Mouse (Mus musculus) urinary bladder, adult 18-20 months (tissue): ENCODE measurements around the gene Ets2.

Source experiments
- DNase-seq, 2 experiments: peaks; one replicate each; pipeline ENCODE4 v3.0.0; 2022; ENCODE audit warnings: low spot score in 2 of 2, mixed read lengths in 2 of 2

Gene Ets2

DNA sequence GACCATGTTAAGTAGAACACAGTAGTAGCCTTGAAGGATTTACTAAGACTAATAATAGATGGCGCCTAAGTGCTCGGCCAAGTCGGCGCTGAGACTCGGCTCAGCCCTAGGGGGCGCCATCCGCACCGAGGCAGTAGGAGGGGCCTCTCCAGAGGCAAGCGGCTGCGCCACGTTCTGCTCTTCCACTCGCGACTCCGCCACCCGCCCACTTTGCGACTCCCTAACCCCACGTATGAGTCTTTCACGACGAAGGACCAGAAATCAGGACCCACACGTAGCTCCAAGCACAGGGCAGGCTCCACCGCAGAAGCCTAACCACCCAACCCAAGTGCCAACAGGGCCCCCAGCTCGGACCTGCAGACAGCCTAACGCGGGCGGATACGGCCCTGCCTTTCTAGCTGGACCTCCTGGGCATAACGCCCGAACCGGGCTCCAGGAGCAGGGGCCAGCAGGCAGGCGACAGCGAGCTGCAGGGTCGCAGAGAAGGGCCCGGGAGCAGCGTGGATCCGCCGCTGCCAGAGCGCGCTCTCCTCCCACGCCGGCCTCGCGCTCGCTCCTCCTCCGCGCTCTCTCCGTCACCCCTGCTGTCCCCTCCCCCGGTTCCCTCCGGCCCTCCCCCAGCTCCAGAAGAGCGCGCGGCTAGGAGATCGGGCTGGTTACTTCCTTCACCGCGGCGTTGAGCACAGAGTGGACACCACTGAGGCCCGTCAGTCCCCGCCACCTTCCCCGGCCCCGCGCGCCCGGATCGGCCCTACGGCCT is at the start of gene Ets2:
Ets2 (plus strand) TSS at position 274 of the 760 bp plus-strand sequence.
- DNase-seq, result peak; percentile 87

DNA sequence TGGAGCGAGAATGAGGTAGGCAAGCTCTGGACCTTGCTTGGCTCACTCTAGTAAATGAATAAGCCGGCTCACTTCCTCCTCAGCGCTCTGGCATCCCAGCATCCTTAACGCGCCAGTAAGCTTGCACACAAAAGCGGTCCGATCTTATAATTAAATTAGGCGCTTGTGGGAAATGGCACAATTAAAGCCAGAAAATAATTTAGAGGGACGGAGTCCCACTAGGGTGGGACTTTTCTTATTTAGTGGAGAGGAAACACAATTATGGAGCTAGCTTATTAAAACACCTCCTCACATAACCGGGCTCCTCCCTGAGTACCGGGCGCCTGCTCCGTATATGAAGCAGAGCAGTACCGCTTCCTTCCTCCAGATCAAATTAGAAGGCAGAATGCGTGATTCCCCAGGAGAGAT is 47.7 kb upstream of the Ets2 start:
- no peak for DNase-seq

DNA sequence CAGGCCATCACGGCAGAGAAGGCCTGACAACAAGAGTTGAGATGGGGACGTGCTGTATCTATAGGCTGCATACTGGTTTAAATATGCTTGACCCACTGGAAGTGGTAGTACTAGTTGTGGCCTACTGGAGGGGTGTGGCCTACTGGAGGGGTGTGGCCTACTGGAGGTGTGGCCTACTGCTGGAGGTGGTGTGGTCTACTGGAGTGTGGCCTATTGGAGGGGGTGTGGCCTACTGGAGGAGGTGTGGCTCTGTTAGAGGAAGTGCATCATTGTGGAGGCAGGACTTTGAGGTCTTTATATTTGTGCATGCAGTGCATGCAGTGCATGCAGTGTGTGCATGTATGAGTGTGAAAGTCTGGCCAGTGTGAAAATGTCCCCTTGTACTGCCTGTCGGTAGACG is 45.3 kb upstream of the Ets2 start:
- DNase-seq, result no peak

DNA sequence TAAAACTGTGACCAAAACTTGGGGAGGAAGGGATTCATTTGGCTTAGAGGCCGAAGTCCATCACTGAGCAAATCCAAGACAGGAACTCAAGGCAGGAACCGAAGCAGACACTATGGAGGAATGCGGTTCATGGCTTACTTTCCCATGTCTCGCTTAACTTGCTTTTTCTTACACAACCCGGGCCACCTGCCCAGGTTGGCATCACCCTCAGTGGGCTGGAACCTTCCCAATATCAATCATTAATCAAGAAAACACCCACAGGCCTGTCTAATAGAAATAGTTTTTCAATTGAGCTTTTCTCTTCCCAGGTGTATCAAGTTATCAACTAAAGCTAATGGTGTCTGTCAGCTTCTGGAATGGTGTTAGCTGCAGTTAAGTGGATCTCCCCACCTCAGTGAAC is 44.7 kb upstream of the Ets2 start:
- DNase-seq, result no peak

DNA sequence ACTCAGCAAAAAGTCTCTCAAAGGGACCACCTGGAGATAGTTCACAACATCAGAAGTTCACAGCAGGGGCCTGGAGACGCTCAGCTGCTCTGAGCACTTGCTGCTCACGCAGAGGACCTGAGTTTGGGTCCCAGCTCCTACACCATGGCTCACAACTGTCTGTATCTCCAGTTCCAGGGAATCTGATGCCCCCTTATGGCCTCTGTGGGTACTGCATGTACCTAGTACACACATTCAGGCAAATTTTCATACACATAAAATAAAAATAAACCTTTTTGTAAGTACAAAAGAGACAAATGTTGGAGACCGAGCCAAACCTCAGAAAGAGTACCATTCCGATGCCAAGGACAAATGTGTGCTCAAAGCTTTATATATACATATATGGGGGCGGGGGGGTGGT is 44.1 kb upstream of the Ets2 start:
- no peak for DNase-seq

DNA sequence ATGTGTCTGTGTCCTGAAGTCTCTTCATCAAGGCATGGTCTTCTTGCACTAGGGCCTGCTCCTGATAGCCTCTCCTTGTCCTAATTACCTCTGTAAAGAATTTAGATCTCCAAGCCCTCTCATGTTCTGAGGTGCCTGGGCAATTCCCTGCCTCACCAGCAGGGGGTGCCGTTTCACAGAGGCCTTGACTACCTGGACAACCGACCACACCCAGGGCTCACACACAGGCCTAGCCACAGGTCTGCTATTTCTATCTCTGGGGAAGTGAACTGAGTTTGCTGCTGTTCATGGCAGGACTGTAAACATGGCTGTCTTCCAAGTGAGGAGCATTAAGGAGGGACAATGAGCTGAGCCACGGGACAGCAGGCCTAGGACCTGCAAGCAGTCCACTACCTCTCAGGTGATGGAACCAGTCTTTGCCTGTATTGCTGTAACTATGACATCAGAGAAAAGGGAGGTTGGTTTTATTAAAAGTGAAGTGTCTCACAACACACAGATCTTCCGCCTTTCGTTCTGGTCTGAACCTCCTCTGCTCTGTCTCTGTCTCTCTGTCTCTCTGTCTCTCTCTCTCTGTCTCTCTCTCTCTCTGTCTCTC is 42.9 kb upstream of the Ets2 start:
- DNase-seq, result peak; percentile 70 to 84

DNA sequence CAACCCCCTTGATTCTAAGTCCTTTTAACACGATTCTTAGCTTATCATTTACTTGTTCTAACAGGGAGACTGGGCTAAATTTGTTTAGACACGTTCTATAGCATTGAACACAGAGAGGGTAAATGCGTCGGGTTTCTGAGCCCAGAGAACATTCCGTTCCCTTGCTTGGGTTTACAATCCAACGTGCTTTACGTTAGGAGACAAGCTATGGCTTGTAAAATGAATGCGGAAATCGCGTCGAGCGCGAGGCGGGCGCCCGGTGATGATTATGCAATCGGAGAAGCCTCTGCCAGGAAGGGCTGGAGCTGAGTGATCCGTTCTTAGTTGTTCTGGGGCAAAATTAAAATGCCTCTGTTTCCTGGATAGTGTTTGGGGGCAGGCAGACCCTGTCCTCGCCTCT is 42.4 kb upstream of the Ets2 start:
- DNase-seq, result peak; percentile 44 to 77

DNA sequence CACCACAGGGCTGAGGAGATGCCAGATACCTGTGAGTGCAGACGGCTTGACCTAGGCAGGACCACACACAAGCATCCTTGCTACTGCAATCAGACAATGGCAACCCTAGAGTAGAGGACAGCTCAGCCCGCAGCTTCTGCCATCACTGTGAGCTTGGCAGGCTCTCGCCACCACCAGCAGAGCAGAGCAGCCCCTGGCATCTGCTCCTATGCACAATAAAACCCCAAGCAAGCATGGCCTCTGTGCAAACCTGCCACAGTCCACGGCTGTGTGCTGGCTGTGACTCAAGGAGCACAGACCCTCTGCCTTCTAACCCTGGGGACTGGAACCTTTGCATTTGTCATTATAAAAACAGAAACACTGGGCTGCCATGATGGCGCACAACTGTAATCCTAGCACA is 41.0 kb upstream of the Ets2 start:
- DNase-seq, result no peak

DNA sequence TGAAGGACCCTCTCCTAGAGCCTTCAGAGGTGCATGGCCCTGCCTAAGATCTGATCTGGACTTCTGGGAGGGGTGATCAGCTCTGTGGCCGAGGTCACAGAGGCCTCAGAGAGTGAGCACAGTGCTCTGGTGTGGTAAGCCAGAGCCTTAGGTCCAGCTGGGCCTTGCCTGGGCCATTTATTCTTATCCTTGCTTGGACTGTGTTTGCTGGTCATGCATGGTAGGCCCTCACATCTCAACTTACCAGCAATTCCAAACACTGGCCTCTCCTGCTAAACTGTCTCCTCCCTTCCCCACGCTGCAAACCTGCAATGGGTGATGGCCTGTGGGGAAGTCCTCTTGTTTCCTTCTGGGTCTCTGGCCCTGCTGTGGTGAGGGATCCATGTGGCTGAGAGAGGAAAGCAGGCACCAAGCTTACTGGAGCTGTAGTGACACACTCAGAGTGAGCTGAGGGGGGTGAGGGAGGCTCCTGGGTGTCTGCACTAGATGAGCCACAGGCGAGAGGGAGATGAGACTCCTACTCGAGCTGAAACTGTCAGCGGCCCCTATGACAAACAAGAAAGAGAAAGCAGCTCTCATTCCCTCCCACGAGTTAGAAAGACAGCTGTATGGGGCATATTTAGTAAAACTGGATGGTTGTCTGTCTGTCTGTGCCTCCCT is 36.3 kb upstream of the Ets2 start:
- DNase-seq, result no peak

DNA sequence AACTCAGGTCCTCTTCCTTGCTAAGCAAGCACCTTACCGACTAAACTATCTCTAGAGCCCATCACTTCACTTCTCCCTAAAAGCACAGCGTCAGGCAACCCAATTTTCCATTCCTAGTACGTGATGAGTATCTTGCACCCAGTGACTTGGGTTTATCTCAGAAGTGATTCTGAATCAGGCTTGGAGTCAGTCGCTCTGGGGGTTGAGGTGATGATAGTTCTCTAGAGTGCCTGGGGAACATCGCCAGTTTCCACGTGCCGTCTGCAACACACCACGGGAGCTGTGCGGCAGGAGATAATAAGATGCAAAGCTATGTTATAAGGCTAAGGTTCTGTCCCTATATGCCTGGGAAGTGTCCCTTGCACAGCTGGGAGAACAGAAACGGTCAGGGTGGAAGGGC is 35.6 kb upstream of the Ets2 start:
- DNase-seq, result no peak

DNA sequence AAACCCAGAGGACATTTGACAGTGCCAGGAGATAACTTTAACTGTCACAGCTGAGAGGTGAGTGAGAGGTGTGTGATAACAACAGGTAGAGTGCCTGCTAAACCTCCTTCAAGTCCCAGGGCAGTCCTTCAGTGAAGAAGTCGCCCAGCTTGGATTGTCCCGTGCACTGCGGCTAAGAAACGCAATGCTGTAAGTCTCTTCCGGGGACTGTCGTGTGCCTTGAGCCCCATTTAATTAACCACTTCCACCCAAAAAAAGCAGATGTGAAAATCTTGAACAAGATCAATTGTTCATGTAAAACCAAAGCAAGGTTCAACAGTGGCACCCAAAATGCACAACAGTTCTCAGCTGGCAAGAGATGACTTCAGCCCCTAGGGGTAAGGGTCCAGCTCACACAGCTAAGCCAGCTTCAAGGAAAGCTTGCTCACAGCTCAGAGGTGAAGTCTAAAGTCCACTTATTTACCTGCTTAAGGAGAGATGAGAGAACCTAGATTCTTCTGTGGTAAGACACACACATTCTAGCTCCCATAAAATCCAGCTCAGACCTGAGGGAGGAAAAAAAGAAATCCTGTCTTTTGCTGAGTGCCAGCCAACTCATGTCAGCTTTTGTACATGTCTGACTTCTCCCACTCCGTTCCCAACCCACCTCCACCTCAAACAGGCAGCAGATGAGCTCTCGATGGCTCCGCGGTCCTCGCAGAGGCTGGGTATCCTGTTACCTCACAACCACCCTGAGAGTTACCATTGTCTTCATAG is 34.3 kb upstream of the Ets2 start:
- DNase-seq, result no peak

DNA sequence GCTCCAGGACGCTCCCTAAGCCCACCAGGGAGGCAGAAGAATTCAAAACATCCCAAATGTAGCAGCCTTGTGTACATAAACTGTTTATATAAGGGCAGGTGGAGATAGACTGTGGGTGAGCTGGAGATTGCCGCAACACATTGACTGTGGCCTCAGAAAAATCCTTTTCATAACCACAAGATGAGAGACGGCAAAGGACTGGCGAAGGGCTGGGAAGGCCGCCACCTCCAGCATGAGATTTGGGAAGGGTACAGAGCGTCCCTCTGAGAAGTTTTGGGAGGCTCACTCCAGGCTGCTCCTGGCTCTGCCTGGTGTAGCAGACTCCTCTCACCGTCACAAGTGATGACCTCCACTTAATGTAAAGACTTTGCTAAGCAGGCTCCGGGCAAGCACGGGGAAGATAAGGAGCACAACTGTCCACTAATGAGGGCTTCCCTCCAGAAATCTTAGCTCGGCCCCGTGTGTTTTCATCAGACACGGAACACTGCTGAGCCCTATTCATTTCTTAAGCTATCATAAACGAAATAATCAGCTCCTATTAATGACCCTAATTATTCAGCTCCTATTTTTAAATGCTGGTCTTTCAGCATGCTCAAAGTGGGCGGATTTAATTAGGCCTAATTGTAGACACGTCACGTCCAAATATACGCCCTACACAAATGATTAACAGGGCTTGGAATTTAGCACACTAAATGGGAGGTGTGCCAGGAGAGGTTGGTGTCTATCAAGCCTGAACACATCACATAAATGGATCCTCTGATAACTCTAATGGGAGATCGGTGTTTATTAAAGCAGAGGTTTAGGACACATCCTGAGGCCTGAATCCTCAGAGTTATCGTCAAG is 33.5 kb upstream of the Ets2 start:
- DNase-seq, result no peak

DNA sequence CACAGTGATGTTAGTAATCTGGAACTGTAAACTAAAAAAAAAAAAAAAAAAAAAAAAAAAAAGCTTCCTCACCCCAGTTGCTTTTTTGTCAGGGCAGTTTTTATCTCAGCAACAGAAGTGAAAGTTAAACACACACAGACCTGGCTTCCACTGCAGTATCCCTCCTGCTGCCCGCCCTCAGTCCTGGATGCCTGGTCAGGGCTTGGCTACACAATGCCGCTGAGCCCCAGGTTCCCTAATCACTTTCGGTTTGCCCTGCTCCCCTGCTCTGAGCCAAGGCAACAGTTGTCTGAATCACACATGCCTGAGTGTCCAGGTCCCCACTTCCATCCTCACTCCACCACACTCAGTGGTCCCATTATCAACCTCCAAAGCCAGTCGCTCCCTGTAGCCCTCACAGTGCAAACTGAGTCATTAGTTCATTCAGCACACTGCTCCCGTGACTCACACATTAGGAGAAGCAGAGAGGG is 27.4 kb upstream of the Ets2 start:
- peak; percentile 42 to 63 for DNase-seq

DNA sequence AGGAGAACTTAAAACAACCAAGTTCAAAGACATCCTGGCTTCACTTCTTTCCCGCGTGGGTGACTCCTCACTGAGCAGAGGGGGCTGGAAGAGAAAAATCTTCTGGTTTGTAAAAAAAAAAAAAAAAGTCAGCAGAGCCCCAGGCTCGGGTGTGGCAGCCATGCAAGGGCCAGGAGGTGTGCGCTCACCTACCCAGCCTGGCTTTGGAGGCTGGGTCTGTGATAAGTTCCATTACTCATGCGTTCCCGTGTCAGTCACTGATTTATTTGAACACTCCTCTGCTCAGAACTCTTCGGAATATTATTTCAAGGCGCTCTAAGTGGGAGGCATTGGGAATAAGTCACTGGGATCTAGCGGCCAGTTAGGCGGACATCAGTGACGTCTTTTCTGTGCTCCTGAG is 26.7 kb upstream of the Ets2 start:
- peak in 1 of 2 experiments; percentile 36 for DNase-seq

DNA sequence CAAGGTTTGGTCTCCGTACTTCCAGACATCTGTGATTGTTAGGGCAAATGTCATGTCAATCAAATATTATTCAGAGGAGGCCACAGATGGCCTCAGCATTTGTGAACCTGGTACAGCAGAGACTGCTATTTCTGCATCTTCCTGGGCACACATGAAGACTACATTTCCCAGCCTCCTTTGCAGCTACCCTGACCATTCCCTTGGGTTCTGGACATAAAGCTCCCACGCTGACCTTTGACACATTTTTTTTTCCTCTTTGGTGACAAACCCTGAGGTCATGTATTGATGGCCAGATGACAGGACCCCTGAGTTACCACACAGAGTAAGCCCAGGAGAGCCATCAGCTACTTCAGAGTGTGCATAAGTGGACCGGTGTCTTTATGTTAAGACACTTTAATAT is 25.2 kb upstream of the Ets2 start:
- DNase-seq, result no peak

DNA sequence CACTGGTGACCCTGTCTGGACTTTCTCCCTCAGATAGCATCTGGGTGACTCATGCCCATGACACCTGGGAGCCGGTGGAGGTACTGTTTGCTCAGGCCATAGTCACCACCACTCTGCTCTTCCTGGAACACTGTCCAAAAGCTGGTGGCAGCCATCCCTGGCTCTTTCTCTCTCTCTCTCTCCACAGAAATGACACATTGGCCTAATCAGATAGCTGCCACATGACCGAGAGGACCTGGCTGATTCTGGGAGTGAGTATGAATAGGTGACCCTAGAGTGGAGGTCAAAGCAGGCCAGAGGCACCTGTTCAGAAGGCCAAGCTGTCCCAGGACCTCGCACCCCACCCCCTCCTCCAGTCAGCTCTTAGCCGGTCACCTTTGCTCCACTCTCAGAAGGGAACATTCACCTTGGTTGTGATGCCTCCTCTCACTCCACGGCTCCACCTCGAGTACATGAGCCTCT is 19.4 kb upstream of the Ets2 start:
- DNase-seq, result peak; percentile 56 to 82

DNA sequence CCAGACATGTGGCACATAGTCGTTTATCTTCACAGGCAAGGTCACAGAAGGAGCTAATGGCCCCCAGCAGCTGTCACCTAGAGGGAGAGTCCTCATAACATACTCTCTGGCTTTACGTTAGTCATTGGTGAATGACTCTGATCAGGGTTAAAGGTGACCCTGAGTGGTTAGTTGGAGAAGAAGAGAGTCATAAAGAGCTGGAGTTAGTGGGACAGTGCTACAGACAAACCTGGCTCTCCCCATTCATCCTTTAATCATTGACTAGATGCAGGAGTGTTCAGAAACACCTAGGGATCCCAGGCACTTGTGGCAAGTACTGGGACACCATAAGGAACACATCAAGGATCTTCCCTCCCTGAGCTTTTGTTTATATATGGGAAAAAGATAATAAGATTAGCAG is 16.1 kb upstream of the Ets2 start:
- DNase-seq, result no peak

DNA sequence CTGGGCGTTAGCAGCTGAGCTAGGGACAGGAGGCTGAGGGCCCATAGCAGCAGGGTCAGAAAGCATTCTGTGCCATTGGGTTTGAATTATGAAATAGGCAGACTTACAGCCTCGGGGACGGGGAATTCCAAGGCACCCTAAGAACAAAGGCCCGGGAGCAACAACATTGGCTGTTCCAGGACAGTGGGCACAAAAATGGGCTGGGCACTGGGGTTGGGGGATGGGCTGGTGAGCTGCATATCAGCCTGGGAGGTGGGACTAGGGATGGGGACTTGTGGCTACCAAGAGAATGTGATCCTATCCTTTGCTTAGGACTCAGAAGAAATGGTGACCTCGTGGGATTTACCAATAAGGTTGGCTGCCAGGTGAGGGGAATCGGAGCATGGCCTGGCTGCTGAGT is 15.6 kb upstream of the Ets2 start:
- DNase-seq, result no peak

DNA sequence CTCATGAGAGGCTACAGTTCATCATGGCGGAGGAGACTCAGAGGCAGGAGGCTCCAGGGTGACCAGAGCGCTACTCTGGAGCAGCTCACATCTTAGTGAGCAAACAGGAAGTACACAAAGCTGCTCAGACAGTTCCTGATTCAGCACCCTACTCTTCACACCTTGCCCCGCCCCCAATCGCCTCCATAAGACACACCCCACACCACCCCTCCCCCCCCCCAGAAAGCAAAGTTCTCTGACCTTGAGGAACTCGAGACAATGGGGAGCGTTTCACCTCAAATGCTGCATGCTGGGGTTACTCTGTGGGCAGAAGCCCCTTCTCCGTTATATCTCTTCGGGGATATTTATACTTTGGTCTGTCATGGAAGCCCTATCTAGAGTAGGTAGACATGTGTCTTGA is 15.0 kb upstream of the Ets2 start:
- DNase-seq, result no peak

DNA sequence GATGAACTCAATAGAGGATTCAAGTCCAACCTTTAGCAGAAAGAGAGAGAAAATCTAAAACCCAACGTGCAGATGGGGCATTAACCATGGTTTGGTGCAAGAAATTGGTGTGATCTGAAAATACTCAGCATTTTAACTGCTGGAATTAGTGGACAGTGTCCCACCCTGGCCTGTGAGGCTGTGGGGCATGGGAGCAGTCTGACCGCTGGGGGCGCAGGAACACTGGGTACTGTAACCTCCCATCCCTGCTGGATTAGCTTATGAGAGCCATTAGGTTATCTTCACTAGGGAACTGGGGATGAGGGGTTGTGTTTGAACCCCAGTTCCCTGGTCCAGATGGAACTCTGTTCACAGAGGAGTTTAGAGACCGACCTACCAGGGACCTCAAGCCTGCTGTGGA is 13.9 kb upstream of the Ets2 start:
- DNase-seq, result no peak

DNA sequence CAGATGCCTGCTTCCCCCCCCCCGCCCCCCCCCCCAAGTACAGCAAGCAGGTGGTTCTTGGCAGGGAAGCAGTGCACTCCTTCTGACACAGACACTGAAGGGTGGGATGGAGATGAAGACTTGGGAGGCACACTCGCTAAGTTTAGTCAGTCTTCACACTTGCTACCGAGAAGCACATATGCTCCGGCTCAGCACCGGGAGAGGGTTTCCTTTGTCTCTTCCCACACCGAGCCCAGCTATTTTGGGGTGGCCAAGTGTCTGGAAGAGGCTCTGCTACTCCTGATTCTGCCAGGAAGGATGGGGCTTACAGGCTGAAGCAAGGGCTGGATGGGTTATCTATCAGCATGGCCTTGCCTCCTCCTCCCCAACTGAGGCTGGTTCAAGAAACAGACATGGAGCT is 5.3 kb upstream of the Ets2 start:
- DNase-seq, result no peak
